17 mouse cellular contexts compared by ENCODE assay signal in genomic region chr5:149970261-149970660, GRCm38 (mm10). TPM values are rescaled to one million over a fixed set of nuclear protein-coding genes. Genes with fewer than 3 reads are reported as not detected.
"Had no signal": no experiment of that assay in that cellular context is flagged by ENCODE, and none has a peak within 500 bp of the region (broad histone marks: within the 10 kb centered on the region; RNA-seq: fewer than 3 reads in every experiment).

No protein-coding gene starts in this region.

- H3K27ac ChIP-seq: neural tube, embryonic 13.5 days; stomach, embryonic 15.5 days; stomach, postnatal 0 days had no signal

- H3K4me3 ChIP-seq: neural tube, embryonic 13.5 days; neural tube, embryonic 15.5 days; stomach, embryonic 15.5 days had no signal

- DNase-seq: retina, postnatal 1 day; right cerebral cortex, adult 18-20 months; right cerebral cortex, postnatal 14 days; right cerebral cortex, postnatal 25 days; right cerebral cortex, postnatal 4 days; spleen, adult 18-20 months; thymus, adult 18-20 months; thymus, adult 2 months; thymus, postnatal 14 days; thymus, postnatal 25 days; thymus, postnatal 36 days; thymus, postnatal 4 days had no signal

RNA-seq across cellular contexts. Expression of gene Rxfp2, which starts 48.2 kb away (rescaled TPM):
- total RNA-seq: neutrophil, adult 5-6 weeks had no signal
